Mouse (Mus musculus) regulatory T cell (primary cell): ENCODE results near the gene Ncoa1.
"Not testable (repeated sequence)": the region's sequence is repeated elsewhere in the genome, so short reads cannot be mapped to it uniquely, and the experiment has no call there.

Experiments used
- in situ Hi-C: fragments of 300-600 bp; cut with MboI, MseI; formaldehyde crosslinking; loops from one replicate; pipeline ENCODE4 v1.15.1; 2025; ENCODE audit warnings: high pct_unique_total_duplicates

The Ncoa1 gene

DNA sequence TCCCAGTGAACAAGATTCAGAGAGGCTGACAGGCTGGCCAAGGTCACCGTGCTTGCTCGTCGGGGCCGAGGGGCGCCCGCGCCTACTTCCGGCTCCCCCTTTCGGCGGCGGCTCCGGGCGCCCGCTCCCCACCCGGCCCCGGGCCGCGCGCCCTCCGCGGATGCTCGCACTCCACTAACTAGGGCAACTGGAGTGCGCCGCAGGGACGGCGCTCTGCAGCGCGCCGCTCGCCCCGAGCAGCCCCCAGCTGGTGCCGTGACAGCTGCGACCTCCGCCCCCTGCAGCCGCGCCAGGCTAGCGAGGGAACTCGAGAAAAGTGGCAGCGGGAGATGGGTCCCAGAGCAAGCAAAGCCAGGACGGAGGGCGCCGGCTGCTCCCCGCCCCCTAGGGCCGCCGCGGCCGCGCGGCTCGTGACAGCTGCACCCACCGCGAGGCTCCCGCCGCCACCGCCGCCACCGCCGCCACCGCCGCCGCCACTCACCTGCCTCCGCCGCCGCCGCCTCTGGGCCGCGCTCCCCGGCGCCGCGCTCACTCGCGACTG, 621 bp downstream of the Ncoa1 start:
- in situ Hi-C loops, result no loop called here

DNA sequence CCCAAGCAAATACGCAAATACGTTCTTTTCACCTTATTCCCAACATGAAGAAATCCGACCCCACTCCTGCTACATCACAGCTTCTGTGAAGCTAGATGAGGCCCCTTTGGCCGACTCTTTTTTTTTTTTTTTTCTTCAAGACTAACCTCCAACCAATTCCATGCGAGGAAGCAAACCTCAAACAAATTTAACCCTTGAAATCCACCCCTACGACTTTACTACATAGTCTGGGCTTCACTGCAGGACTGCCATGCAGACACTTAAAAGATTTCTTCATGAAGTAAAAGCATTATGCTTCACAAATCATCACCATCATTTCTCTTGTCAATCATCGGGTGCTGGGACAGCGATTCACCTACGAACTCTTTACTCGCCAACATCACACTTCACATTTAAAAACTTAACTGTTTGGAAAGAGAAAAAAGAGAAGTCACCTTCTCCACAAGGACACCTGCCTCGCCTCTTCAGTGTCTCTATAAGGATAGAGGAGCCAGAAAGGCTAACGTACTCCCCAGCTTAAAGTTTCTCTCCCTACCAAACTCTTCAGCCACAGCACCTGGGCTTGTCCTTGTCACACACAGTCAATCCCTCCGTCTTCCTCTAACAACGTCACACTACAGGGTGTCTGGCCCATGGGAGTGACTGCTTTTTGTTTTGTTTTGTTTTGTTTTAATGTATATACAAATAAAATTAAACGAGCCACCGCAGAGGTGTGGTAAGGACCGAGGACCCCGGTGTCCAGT, 1.6 kb downstream of the Ncoa1 start:
- in situ Hi-C loops, result no loop called here

DNA sequence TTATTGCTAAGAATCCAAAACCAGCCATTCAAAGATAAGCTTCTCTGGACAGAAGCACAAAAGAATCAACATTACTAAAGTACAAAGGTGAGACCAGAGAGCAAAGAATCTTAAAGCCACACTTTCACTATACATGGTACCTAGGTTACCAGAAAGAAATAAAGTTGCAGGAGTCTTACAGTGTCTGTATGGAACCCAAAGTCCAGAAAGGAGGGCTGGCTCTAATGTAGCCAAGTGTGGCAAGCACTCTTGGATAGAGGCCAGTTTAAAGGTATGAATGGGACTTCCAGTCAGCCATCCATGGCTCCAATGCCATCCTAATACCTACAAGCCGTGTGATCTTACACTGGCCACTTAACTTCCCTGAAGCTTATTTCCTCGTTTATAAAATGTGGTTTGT, 7.9 kb downstream of the Ncoa1 start:
- in situ Hi-C loops, result no loop called here

DNA sequence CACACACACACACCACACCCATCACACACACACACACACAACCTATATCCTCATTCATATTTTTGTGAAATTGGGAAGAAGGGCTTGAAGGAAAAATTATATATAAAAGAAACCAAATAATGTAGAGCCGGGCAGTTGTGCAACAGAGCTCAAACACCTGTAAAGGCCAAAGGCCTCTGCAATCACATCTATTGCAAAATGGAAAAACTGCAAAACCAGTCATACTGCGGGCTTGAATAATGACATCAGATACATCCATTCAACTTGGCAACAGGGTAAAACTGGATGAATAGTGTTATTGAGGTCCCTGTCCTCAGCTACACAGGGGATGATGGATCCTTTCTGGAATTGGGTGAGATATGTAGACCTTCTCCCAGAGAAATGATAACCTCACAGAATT, 13.3 kb downstream of the Ncoa1 start:
- in situ Hi-C loops, result no loop called here

DNA sequence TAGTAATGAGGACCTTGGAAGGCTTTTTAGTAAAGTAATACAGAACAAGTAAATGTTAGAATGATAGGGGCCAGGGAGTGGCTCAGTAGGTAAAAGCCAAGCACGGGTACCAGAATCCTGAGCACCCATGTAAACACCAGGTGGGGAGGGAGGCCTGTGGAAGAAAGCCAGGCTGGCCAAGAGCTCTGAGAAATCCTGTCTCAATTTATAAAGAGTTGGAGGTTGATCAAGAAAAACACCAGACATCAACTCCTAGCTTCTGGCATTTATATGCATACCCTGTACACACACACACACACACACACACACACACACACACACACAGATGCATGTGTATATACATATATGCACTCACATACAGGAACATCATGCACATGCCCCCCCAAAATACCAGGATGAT, 14.6 kb downstream of the Ncoa1 start:
- in situ Hi-C loops, result no loop called here

DNA sequence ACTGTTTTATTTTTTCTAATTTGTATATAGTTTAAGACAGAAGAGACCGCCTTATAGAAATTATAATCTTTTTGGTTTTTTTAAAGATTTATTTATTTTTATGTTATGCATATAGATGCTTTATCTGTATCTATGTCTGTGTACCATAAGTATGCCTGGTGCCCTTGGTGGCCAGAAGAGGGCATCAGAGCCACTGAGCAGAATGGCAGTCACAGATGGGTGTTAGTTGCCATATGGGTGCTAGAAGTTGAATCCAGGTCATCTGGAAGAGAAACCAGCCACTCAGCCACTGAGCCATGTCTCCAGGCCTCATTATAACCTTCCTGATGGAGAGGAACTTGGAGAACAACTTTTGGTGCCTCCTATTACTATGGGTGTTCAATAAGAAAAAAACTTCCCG, 16.0 kb downstream of the Ncoa1 start:
- in situ Hi-C loops, result no loop called here

DNA sequence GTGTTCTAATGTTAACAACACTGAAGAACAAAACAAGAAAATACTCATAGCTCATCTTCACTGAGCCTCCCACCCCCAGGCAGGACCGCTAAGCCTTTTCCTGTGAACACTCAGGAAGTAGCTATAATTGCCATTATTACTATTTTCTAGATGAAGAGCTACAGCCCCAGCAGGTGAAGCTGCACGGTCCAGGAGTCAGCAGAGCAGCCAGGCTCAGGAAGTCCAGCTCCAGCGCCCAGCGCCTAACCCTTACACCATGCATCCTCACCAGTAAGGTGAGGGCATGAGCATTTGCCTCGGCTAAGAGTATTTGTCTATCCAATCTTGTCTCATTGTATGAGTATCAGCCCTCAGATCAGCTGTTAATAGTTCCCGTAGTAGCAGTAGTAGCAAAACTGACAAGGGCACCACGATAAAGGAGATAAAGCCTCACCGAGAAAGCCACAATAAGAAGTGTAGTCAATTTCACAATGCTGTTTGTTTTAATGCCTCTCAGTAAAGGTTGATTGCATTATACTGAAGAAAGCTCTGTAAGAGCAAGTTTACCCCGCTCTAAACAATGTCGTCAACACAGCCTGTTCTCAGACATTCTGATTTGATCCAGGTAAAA, 21.9 kb downstream of the Ncoa1 start:
- in situ Hi-C loops, result no loop called here

DNA sequence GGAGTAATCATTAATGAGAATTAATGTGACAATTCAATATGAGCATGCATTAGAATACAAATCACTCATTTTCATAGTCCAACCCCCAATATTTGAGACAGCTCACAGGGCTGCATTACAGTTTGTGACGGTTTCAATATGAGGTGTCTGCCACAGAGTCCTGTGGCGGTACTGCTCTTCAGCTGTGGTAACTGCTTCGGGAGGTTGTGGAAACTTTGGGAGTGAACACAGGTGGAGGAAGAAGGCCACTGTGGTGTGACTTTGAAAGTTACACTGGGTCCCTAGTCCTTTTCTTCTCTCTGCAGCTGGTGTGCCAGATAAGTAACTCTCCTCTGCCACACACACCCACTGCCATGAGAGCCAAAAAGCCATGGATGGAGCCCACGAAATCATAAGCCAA, 22.7 kb downstream of the Ncoa1 start:
- in situ Hi-C loops, result no loop called here

DNA sequence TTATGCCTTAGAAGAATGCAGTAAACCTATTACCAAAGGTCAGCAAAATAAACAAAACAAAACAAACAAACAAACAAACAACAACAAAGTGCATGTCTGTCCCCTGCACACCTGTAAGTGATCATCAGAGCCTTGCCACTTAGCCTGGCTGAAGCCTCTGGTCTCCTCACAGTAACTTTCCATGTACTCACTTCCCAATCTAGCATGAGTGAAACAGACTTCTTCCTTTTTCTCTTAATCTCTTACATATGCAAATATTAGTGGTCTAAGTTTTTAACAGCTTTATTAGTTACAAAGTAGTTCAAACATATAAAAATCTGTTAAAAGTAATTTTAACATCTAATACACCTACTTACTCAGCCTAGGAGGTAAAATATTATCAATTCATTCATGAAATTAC, 24.7 kb downstream of the Ncoa1 start:
- in situ Hi-C loops, result no loop called here

DNA sequence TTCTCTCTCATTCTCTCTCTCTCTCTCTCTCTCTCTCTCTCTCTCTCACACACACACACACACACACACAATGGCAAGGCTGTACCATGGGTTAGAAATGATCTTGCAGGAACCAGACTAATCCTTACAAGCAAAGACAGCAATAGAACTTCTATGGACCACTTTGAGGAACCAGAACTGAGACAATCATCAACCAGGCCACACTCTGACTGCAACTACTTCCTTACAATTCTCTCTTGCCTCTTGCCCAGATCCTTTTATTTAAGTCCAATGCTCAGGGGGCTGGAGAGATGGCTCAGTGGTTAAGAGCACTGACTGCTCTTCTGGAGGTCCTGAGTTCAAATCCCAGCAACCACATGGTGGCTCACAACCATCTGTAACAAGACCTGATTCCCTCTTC, 26.5 kb downstream of the Ncoa1 start:
- in situ Hi-C loops, result not testable (repeated sequence)

DNA sequence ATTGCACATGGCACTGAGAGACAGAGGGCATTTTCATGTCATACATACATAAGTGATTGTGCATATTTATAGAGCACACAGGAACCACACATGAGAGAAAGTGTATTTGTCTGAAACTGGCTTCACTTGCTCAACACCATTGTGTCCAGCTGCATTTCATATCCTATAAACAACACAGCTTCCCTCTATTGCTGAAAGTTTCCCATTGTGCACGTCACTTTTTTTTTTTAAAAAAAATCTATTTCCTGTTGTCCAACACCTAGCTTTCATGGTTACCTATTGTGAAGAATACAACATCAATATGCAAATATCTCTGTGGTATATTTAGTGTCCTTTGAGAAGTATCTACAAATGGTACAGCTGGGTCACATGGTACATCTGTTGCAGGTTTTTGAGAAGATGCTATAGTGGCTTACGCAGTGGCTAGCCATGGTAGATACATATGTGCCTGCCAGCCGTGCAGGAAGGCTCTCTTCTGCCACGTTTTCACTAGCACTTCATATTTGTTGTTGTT, 28.8 kb downstream of the Ncoa1 start:
- in situ Hi-C loops, result no loop called here

DNA sequence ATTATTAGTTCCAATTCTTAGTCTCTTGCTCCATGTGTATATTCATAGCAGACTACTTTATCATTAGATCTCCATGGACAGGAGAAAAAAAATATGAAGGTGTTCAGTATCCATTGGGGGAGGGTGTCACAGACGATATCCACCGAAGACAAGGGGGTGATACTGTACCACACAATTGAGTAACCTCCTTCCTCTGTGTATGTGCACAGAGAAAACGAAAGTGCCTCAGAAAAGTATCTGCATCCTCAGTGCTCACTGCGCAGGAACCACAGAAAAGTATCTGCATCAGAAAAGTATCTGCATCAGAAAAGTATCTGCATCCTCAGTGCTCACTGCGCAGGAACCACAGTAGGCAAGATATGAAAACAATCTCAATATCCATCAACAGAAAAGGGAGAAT, 32.0 kb downstream of the Ncoa1 start:
- in situ Hi-C loops, result no loop called here

DNA sequence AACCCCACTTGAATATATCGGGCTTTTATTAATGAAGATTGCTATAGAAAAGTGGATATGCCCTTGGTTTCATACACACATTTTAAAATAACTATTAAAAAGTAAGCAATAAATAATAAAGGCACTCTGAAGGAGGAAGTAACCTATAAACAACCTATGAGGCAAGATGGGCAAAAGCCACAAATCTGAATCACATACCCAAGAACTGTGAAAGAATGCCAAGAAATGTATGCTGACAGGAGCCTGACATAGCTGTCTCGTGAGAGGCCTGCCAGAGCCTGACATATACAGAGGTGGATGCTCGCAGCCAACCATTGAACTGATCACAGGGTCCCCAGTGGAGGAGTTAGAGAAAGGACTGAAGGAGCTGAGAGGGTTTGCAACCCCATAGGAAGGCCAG, 35.5 kb downstream of the Ncoa1 start:
- in situ Hi-C loops, result no loop called here

DNA sequence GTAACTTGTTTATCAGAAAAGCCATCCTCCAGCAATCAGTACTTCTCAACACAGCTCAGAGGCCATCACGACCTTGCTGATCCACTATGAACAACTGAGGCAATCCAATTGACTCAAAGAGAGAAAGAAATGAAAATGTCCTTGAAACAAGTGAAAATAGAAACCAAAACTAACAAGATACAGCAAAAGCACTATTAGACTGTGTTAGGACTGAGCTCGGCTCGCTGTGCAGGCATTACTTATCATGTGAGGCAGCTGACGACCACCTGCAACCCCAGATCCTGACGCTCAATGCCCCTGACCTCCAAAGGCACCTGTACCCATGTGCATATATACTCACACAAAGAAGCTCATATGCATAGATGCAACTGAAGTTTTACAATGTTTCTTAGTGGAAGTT, 40.8 kb downstream of the Ncoa1 start:
- in situ Hi-C loops, result no loop called here

DNA sequence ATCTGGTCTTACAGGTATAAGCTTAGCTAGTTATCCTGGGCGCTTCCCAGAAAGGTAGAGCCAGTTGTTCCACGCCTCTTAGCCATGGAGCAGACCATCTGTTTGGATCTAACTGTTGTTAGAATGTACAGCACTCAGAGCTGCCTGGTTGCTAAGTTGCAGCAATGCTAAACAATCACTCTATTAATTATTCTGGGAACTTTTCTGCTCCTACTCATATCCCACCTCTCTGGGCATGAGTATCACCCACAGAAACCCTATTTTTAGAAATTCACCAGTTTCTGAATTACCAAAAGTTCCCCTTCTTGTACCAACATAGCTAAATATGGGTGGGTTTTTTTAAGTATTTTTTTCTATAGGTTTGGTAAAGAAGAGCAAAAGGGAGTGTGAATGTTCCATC, 43.4 kb downstream of the Ncoa1 start:
- in situ Hi-C loops, result no loop called here

DNA sequence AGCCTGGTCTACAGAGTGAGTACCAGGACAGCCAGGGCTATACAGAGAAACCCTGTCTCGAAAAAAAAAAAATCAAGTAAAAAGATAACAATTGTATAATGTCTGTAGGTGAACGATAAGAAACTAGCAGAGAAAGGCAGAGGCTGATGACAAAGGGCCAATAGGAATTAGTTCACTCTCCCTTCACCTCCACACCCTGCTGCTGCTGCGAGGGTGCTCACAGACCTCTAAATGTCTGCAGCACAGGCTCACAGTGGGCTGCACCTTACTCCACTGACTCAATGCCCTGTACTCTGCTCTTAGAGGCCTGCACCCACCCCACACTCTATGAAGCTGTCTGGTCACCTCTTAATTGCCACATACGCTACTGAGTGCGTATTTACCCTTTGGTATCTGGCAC, 45.0 kb downstream of the Ncoa1 start:
- in situ Hi-C loops, result no loop called here

DNA sequence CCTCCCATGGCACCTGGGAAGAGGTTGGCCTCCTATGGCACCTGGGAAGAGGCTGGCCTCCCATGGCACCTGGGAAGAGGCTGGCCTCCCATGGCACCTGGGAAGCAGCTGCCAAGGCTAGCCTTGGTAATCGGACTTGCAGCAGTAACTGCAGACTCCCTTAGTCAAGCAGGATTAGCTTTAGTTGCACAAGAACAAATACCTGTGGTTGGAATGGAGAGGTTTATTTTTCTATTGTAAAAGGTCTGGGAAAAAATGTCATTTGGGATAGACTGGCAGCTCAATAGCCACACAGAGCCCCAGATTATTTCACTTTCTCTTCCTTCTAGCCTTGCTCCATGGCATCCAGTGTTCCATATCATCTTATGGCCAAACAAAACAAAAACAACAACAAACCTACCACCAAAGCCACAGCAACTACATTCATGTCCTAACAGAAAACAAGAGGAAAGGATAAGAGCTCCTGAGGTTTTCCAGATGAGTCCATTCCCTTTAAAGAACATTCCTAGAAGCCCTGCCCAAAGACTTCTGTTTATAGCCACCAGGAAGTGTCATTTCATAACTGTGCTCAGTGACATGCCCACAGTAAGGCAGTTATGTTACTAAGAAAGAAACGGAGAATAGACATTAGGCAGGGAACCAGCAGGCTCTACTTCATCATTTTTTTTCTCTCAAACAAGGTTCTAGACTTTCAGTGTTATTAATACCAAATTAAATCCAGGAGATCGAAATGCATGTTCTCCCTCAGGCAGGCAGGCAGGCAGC, 46.7 kb downstream of the Ncoa1 start:
- in situ Hi-C loops, result no loop called here

DNA sequence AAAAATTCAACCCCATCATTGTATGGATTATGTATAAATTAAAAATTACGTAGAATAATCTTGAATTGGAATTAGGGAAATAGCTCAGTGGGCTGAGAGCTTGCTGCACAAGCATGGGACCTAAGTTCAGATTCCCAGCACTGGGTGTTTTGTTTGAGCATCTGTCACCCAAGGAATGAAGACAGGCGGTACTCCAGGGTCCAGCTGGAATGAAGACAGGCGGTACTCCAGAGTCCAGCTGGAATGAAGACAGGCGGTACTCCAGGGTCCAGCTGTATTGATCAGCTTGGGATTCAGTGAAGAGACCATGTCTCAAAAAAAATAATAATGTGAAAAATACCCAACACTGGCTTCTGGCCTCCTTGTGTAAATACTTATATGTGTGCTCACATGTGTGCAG, 58.2 kb downstream of the Ncoa1 start:
- in situ Hi-C loops, result no loop called here

DNA sequence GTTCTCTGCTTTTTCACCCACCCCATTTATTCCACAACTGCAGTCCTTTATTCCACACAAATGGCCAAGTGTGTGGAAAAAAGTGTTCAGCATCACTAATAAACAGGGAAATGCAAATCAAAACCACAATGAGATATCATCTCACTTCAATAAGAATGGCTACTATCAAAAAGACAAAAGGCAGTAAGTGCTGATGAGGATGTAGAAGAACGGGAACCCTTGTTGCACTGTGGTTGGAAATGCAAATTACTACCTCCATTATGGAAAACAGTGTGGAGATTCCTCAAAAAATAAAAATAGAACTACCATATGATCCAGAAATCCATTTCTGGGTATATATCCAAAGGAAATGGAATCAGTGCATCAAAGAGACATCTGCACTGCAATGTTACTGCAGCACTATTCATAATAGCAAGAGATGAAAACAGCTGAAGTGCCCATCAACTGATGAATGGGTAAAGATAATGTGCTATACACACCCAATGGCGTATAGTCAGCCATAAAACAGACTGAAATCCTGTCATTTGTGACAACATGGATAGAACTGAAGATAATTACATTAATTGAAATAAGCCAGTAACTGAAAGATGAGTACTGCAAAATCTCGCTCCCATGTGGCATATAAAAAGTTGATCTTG, 59.2 kb downstream of the Ncoa1 start:
- in situ Hi-C loops, result no loop called here

DNA sequence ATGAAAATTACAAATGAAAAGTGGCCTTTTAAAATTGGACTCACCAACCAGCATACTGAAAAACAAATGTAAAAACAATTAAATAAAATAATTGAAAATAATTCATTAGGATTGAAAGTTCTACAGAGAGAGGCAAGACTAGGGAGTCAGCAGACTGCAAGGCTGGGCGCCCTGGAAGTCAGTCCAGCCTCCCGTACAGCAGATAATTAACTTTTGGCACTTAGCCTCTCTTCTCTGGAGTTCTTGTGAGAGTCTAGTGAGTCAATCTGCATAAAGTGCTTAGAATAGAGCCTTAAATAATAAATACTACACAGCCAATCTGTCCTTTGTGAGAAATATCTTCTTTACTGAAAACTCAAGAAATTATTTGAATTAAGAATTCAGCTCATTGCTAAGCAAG, 69.9 kb downstream of the Ncoa1 start:
- in situ Hi-C loops, result no loop called here

DNA sequence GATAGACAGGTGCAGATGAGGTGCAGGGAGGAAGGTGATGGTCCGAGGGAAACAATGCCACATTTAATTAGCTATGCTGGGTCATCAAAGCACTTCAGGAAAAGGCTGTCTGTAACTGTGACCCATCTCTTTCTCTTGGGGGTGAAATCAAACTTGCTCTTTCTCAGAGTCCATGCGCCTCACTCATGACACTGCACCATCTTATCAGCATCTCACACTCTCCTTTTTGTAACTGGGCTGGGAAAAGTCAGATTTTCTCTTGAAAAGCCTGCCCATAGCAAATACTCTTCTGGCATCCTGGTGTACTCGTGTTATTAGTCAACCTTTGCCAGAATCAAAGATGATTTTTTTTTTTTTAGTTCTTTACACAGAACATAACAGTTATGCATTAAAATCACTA, 70.8 kb downstream of the Ncoa1 start:
- in situ Hi-C loops, result no loop called here

DNA sequence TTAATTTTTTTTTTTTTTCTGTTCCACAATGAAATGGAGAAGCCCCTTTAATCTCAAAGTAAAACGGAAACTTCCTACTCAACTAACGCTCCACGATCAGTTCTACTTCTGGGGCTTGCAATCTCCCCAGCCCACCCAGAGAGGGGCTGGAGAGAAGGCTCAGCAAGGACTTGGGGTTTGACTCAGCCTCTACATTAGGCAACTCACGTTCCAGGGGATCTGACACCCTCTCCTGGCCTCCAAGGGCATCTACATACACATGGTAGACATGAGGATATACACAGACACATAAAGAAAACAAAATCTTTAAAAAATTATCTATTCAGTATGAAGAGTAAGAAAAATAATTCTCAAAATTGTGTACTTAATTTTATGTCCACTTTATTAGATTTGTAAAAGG, 73.8 kb downstream of the Ncoa1 start:
- in situ Hi-C loops, result no loop called here
